18 mouse cellular contexts compared by ENCODE assay signal in genomic region chr2:92737301-92737700, GRCm38 (mm10).
"Had no signal": no experiment of that assay in that cellular context is flagged by ENCODE, and none has a peak within 500 bp of the region (broad histone marks: within the 10 kb centered on the region; RNA-seq: fewer than 3 reads in every experiment).

No protein-coding gene starts in this region.

- DNase-seq: liver, postnatal 0 days; lung, adult 2 months; lung, postnatal 14 days; lung, postnatal 36 days; right cerebral cortex, postnatal 14 days; thymus, adult 2 months; thymus, postnatal 25 days; thymus, postnatal 4 days had no signal

- H3K36me3 ChIP-seq: liver, embryonic 15.5 days; lung, embryonic 15.5 days; midbrain, embryonic 13.5 days; midbrain, embryonic 15.5 days; neural tube, embryonic 12.5 days; stomach, embryonic 15.5 days had no signal

- ATAC-seq: liver, postnatal 0 days; lung, postnatal 0 days; midbrain, embryonic 13.5 days had no signal

- H3K27ac ChIP-seq: liver, embryonic 15.5 days; lung, embryonic 15.5 days; macrophage; midbrain, embryonic 13.5 days; midbrain, embryonic 15.5 days; neural tube, embryonic 12.5 days; stomach, embryonic 15.5 days; stomach, postnatal 0 days had no signal

- H3K9ac ChIP-seq: liver, embryonic 15.5 days; liver, postnatal 0 days; lung, embryonic 15.5 days; midbrain, embryonic 13.5 days; midbrain, embryonic 15.5 days; neural tube, embryonic 12.5 days; stomach, embryonic 15.5 days had no signal

- H3K4me2 ChIP-seq: liver, embryonic 15.5 days; lung, embryonic 15.5 days; midbrain, embryonic 13.5 days; midbrain, embryonic 15.5 days; neural tube, embryonic 12.5 days; stomach, embryonic 15.5 days had no signal

- H3K4me1 ChIP-seq: liver, embryonic 15.5 days; neural tube, embryonic 12.5 days had no signal

- H3K9me3 ChIP-seq: liver, embryonic 15.5 days; lung, embryonic 15.5 days; megakaryocyte, embryonic 14.5 days; midbrain, embryonic 13.5 days; midbrain, embryonic 15.5 days; neural tube, embryonic 12.5 days; stomach, embryonic 15.5 days had no signal

- H3K27me3 ChIP-seq: liver, embryonic 15.5 days; lung, embryonic 15.5 days; midbrain, embryonic 13.5 days; midbrain, embryonic 15.5 days; neural tube, embryonic 12.5 days; stomach, embryonic 15.5 days had no signal

- H3K4me3 ChIP-seq: liver, embryonic 15.5 days; lung, embryonic 15.5 days; megakaryocyte, embryonic 14.5 days; midbrain, embryonic 13.5 days; midbrain, embryonic 15.5 days; neural tube, embryonic 12.5 days; stomach, embryonic 15.5 days had no signal
